Comparison of ENCODE assay signal across 36 mouse cellular contexts in genomic region chr2:164221522-164221921, GRCm38 (mm10). TPM values are rescaled to one million over a fixed set of nuclear protein-coding genes. Genes with fewer than 3 reads are reported as not detected.
DNase-seq lines count a peak whose midpoint lies in the region; ATAC-seq lines count a peak whose summit lies in the region.
"Had no signal": no experiment of that assay in that cellular context is flagged by ENCODE, and none has a peak within 500 bp of the region (broad histone marks: within the 10 kb centered on the region; RNA-seq: fewer than 3 reads in every experiment).

Gene Wfdc15b (minus strand): TSS chr2:164221660.

- WGBS in kidney, embryonic 14.5 days: 44% methylated on average over 11 of the region's 11 CpGs
- WGBS in intestine, embryonic 16.5 days: 38% methylated on average over 11 of the region's 11 CpGs

- no peaks in the 10 kb centered on the region for H3K36me3 ChIP-seq in kidney, embryonic 14.5 days (ENCODE audit: control insufficient read depth, insufficient read depth, low read length)
- H3K36me3 ChIP-seq in intestine, embryonic 16.5 days (ENCODE audit: control insufficient read depth, insufficient read depth, low read length): no peaks in the 10 kb centered on the region
- H3K36me3 ChIP-seq: hindbrain, embryonic 10.5 days; hindbrain, embryonic 15.5 days; limb, embryonic 12.5 days; liver, embryonic 15.5 days; midbrain, embryonic 12.5 days; neural tube, embryonic 13.5 days had no signal

- DNase-seq in kidney, adult 11 months: no peak
- DNase-seq in kidney, postnatal 14 days: peak; percentile 30
- no peak for DNase-seq in left cerebral cortex, postnatal 25 days (ENCODE audit: low spot score in 2 of 2)
- DNase-seq in ovary, postnatal 10 days (ENCODE audit: low spot score): no peak
- no peak for DNase-seq in cerebellum, adult 9-11 months
- DNase-seq: adrenal gland, postnatal 14 days; cerebellum, adult 11 months; cerebellum, postnatal 10 days; gastrocnemius, adult 2 months; heart, postnatal 14 days; lung, embryonic 14.5 days; thymus, adult 2 months; thymus, postnatal 4 days had no signal

- peak within 1 kb of the TSS; percentile 17; the same call in 1 of the 2 replicates for H3K4me2 ChIP-seq in kidney, embryonic 14.5 days (replicated peaks; ENCODE audit: low read depth, low read length)
- peak within 1 kb of the TSS; percentile 32 for H3K4me2 ChIP-seq in intestine, embryonic 16.5 days (ENCODE audit: low read depth, low read length)
- H3K4me2 ChIP-seq: hindbrain, embryonic 15.5 days; limb, embryonic 12.5 days; liver, embryonic 15.5 days; lung, embryonic 14.5 days; midbrain, embryonic 12.5 days; neural tube, embryonic 13.5 days had no signal

- H3K4me3 ChIP-seq in kidney, embryonic 14.5 days (ENCODE audit: low read length): 0 out of 2 replicates have a peak within 1 kb of the TSS, but pooled peaks have one; percentile 7
- peak within 1 kb of the TSS; percentile 30 for H3K4me3 ChIP-seq in intestine, embryonic 16.5 days (ENCODE audit: low read length)
- H3K4me3 ChIP-seq: erythroblast, embryonic 14.5 days; gastrocnemius, adult 2 months; hindbrain, embryonic 10.5 days; hindbrain, embryonic 15.5 days; limb, embryonic 12.5 days; liver, embryonic 15.5 days; midbrain, embryonic 12.5 days; neural tube, embryonic 13.5 days had no signal

- peak; percentile 35; the same call in 1 of the 2 replicates for ATAC-seq in kidney, embryonic 14.5 days (ENCODE audit: low FRiP score, low TSS enrichment)
- ATAC-seq in intestine, embryonic 16.5 days: peak; percentile 68; the same call in 1 of the 2 replicates
- ATAC-seq: CD4-positive, CD25-positive, alpha-beta regulatory T cell, adult 4 months; forebrain, embryonic 16.5 days; inflammation-experienced regulatory T-cells, adult 6 months had no signal

- H3K4me1 ChIP-seq in kidney, embryonic 14.5 days (ENCODE audit: control insufficient read depth, insufficient read depth, low read length): 0 out of 2 replicates have a peak, but pooled peaks cover 2% of the 10 kb centered on the region
- no peaks in the 10 kb centered on the region for H3K4me1 ChIP-seq in intestine, embryonic 16.5 days (ENCODE audit: control insufficient read depth, insufficient read depth, low read length)
- H3K4me1 ChIP-seq: hindbrain, embryonic 10.5 days; hindbrain, embryonic 15.5 days; limb, embryonic 12.5 days; liver, embryonic 15.5 days; midbrain, embryonic 12.5 days; neural tube, embryonic 13.5 days had no signal

- no peak within 1 kb of the TSS for H3K9ac ChIP-seq in kidney, embryonic 14.5 days (ENCODE audit: low read depth, low read length)
- no peak within 1 kb of the TSS for H3K9ac ChIP-seq in intestine, embryonic 16.5 days (ENCODE audit: low read depth, low read length)
- H3K9ac ChIP-seq: hindbrain, embryonic 15.5 days; limb, embryonic 12.5 days; liver, embryonic 15.5 days; lung, embryonic 14.5 days; midbrain, embryonic 12.5 days; neural tube, embryonic 13.5 days had no signal

- intact Hi-C loops in left cerebral cortex, postnatal 25 days (cut with DNase I): no loop called here

- H3K27ac ChIP-seq in kidney, embryonic 14.5 days (ENCODE audit: low read depth, low read length): peak within 1 kb of the TSS; percentile 32; the same call in 1 of the 2 replicates
- no peak within 1 kb of the TSS for H3K27ac ChIP-seq in intestine, embryonic 16.5 days (ENCODE audit: low read length)
- H3K27ac ChIP-seq: gastrocnemius, adult 2 months; hindbrain, embryonic 10.5 days; hindbrain, embryonic 15.5 days; limb, embryonic 12.5 days; liver, embryonic 15.5 days; midbrain, embryonic 12.5 days; neural tube, embryonic 13.5 days had no signal

- H3K27me3 ChIP-seq in kidney, embryonic 14.5 days (ENCODE audit: control insufficient read depth, insufficient read depth, low read length): no peaks in the 10 kb centered on the region
- H3K27me3 ChIP-seq in intestine, embryonic 16.5 days (replicated peaks; ENCODE audit: control insufficient read depth, insufficient read depth, low read length): no peaks in the 10 kb centered on the region
- H3K27me3 ChIP-seq: hindbrain, embryonic 15.5 days; limb, embryonic 12.5 days; liver, embryonic 15.5 days; midbrain, embryonic 12.5 days; neural tube, embryonic 13.5 days had no signal

- H3K9me3 ChIP-seq in kidney, embryonic 14.5 days (ENCODE audit: control insufficient read depth, low read length): no peaks in the 10 kb centered on the region
- no peaks in the 10 kb centered on the region for H3K9me3 ChIP-seq in intestine, embryonic 16.5 days (ENCODE audit: control insufficient read depth, low read length)
- H3K9me3 ChIP-seq: hindbrain, embryonic 10.5 days; hindbrain, embryonic 15.5 days; limb, embryonic 12.5 days; liver, embryonic 15.5 days; midbrain, embryonic 12.5 days; neural tube, embryonic 13.5 days had no signal

RNA-seq across cellular contexts. Expression of gene Wfdc15b, which starts in this region (rescaled TPM):
- polyA plus RNA-seq in kidney, embryonic 14.5 days (2014; fragmentation: Nextera tagmentation; extraction: Ambion mirVana): 76.1 and 106 TPM in 2 replicates
- 19.6 and 23.4 TPM in 2 replicates for polyA plus RNA-seq in intestine, embryonic 16.5 days (2015; fragmentation: Nextera tagmentation; extraction: Ambion mirVana)
- not detected for total RNA-seq in left cerebral cortex, postnatal 25 days (2021)
- total RNA-seq: adrenal gland, postnatal 14 days; gastrocnemius, adult 2 months; gastrocnemius, postnatal 4 days; heart, adult 8-10 months; heart, postnatal 14 days; layer of hippocampus, adult 18-20 months; layer of hippocampus, postnatal 10 days; left cerebral cortex, adult 18-20 months; left cerebral cortex, postnatal 14 days; megakaryocyte, adult 5-6 weeks had no signal
- polyA plus RNA-seq: CD4-positive, CD25-positive, alpha-beta regulatory T cell, adult 4 months; cortical plate, adult 2 months; erythroblast, embryonic 14.5 days; forebrain, embryonic 11.5 days; forebrain, embryonic 16.5 days; heart, embryonic 14.5 days; hindbrain, embryonic 10.5 days; inflammation-experienced regulatory T-cells, adult 6 months; limb, embryonic 12.5 days; liver, embryonic 15.5 days; lung, embryonic 14.5 days; midbrain, embryonic 12.5 days; neural tube, embryonic 13.5 days; small intestine, adult 2 months; thymus, adult 2 months had no signal
